Mouse (Mus musculus) lung, postnatal 0 days (tissue): ENCODE measurements around the gene Malsu1.

Experiments
- CTCF ChIP-seq: IDR thresholded peaks from 2 replicates; pipeline ENCODE4 v1.5.1; 2016; ENCODE audit warnings: antibody characterized with exemption, mild to moderate bottlenecking
- EP300 ChIP-seq: IDR thresholded peaks from 2 replicates; pipeline ENCODE4 v1.6.1; 2016; ENCODE audit warnings: antibody characterized with exemption, mild to moderate bottlenecking, control low read depth

DNA sequence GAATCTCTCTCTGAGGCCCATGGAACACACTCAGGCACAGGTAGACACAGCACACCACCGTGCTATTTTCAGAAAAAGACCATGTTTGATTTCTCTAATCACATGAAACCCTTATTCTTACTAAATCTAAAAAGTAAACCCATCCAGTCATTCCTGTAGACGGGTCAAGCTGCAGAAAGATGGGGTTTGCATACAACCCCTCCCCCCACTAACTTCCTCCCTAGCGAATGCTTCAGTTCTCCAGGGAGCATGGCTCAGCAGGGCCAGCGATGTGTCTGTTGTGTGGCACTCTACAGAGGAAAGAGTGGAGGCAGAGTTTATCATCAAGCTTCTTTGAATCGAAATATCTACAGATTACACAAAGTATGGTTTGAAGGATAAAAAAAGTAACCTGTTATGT lies 42.0 kb downstream of the Malsu1 start:
- TF ChIP-seq CTCF (no peak), EP300 (no peak)
